Mouse (Mus musculus) megakaryocyte, embryonic 14.5 days (primary cell): ENCODE data around the gene Mrpl33.

Experiments used
- FLI1 ChIP-seq: IDR thresholded peaks from 2 replicates; pipeline ENCODE4 v1.6.1; 2012; ENCODE audit warnings: low read length, inconsistent platforms, mixed read lengths
- GATA1 ChIP-seq: IDR thresholded peaks from 3 replicates; pipeline ENCODE4 v1.6.1; 2012; ENCODE audit warnings: mixed read lengths, low read length, inconsistent platforms, borderline replicate concordance

GRCm38 (mm10) chr5:31596481-31597429, at the start of gene Mrpl33:
- no peak for TF ChIP-seq GATA1
- no peak for TF ChIP-seq FLI1
